Comparison of ENCODE assay signal across 23 mouse cellular contexts in the genomic region with DNA sequence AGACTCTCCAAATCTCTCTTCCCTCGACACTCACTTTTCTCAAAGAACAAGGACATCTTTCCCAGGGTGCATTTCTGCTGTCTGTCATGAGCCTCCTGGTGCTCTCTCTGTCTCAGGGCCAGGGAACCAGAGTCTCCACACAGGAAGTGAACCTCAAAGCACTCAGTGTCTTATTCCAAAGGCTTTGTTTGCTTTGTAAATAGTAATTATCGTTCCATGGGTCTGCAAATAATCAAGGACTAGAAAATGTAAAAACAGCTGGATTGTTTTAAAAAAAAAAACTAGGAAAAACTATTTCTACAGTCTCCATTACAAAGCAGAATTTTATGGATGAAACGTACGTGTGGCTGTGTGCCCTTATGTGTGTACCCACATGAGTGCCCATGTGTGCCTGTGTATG. TPM values are rescaled to one million over a fixed set of nuclear protein-coding genes. Genes with fewer than 3 reads are reported as not detected.
DNase-seq lines count a peak whose midpoint lies in the region; ATAC-seq lines count a peak whose summit lies in the region.
"Had no signal": no experiment of that assay in that cellular context is flagged by ENCODE, and none has a peak within 500 bp of the region (broad histone marks: within the 10 kb centered on the region; RNA-seq: fewer than 3 reads in every experiment).

No protein-coding gene starts in this region.

- H3K9ac ChIP-seq in heart, embryonic 12.5 days: no peak overlapping the region
- no peak overlapping the region for H3K9ac ChIP-seq in embryonic facial prominence, embryonic 11.5 days (replicated peaks; ENCODE audit: low read length)
- no peak overlapping the region for H3K9ac ChIP-seq in embryonic facial prominence, embryonic 15.5 days
- H3K9ac ChIP-seq: hindbrain, embryonic 15.5 days; liver, embryonic 12.5 days; midbrain, embryonic 15.5 days; neural tube, embryonic 13.5 days had no signal

- H3K4me3 ChIP-seq in heart, embryonic 10.5 days: no peak overlapping the region
- no peak overlapping the region for H3K4me3 ChIP-seq in heart, embryonic 12.5 days
- no peak overlapping the region for H3K4me3 ChIP-seq in embryonic facial prominence, embryonic 11.5 days (ENCODE audit: low read depth, low read length)
- no peak overlapping the region for H3K4me3 ChIP-seq in embryonic facial prominence, embryonic 15.5 days (replicated peaks)
- H3K4me3 ChIP-seq: hindbrain, embryonic 15.5 days; liver, embryonic 12.5 days; midbrain, embryonic 15.5 days; myocyte; neural tube, embryonic 13.5 days had no signal

- H3K4me1 ChIP-seq in heart, embryonic 10.5 days: peaks cover 21% of the 10 kb centered on the region
- H3K4me1 ChIP-seq in heart, embryonic 12.5 days (replicated peaks): peaks cover 16% of the 10 kb centered on the region
- no peaks in the 10 kb centered on the region for H3K4me1 ChIP-seq in embryonic facial prominence, embryonic 11.5 days (ENCODE audit: control insufficient read depth, insufficient read depth, low read length)
- peaks cover 21% of the 10 kb centered on the region for H3K4me1 ChIP-seq in embryonic facial prominence, embryonic 15.5 days
- H3K4me1 ChIP-seq: hindbrain, embryonic 15.5 days; midbrain, embryonic 15.5 days; neural tube, embryonic 13.5 days had no signal

- H3K36me3 ChIP-seq in heart, embryonic 10.5 days: no peaks in the 10 kb centered on the region
- 0 out of 2 replicates have a peak, but pooled peaks cover 4% of the 10 kb centered on the region for H3K36me3 ChIP-seq in heart, embryonic 12.5 days
- H3K36me3 ChIP-seq in embryonic facial prominence, embryonic 11.5 days (replicated peaks; ENCODE audit: control insufficient read depth, insufficient read depth, low read depth, low read length): no peaks in the 10 kb centered on the region
- H3K36me3 ChIP-seq in embryonic facial prominence, embryonic 15.5 days: no peaks in the 10 kb centered on the region
- H3K36me3 ChIP-seq: hindbrain, embryonic 15.5 days; liver, embryonic 12.5 days; midbrain, embryonic 15.5 days; neural tube, embryonic 13.5 days had no signal

- no peak for ATAC-seq in heart, embryonic 12.5 days (ENCODE audit: insufficient number of reproducible peaks, low FRiP score)
- ATAC-seq in embryonic facial prominence, embryonic 11.5 days (replicated peaks; ENCODE audit: insufficient number of reproducible peaks, low FRiP score, low TSS enrichment, low read depth): no peak
- ATAC-seq in embryonic facial prominence, embryonic 15.5 days (ENCODE audit: insufficient number of reproducible peaks, low FRiP score, low TSS enrichment, low read depth): no peak
- ATAC-seq: liver, embryonic 12.5 days; midbrain, embryonic 15.5 days had no signal

- WGBS in heart, embryonic 10.5 days: 57% methylated on average over 4 of the region's 4 CpGs
- 55% methylated on average over 4 of the region's 4 CpGs for WGBS in heart, embryonic 12.5 days
- 28% methylated on average over 4 of the region's 4 CpGs for WGBS in embryonic facial prominence, embryonic 11.5 days
- 31% methylated on average over 4 of the region's 4 CpGs for WGBS in embryonic facial prominence, embryonic 15.5 days

- no peak for DNase-seq in heart, embryonic 10.5 days (ENCODE audit: low spot score)
- peak; percentile 26 for DNase-seq in kidney, postnatal 14 days
- DNase-seq in kidney, adult 11 months: no peak
- DNase-seq in embryonic facial prominence, embryonic 11.5 days (ENCODE audit: low spot score): no peak
- no peak for DNase-seq in frontal cortex, postnatal 14 days (ENCODE audit: low spot score in 2 of 2)
- no peak for DNase-seq in adrenal gland, adult 18-20 months (ENCODE audit: low spot score in 2 of 2)
- DNase-seq: adrenal gland, adult 8-10 months; B cell, adult 2 months; cerebellum, adult 18-20 months; cerebellum, postnatal 14 days; lung, adult 18-20 months; lung, postnatal 4 days; retina, postnatal 1 day; right cerebral cortex, postnatal 25 days; spleen, adult 18-20 months had no signal

- H3K4me2 ChIP-seq in heart, embryonic 12.5 days: no peak overlapping the region
- no peak overlapping the region for H3K4me2 ChIP-seq in embryonic facial prominence, embryonic 11.5 days (ENCODE audit: low read depth, low read length)
- H3K4me2 ChIP-seq in embryonic facial prominence, embryonic 15.5 days (replicated peaks): no peak overlapping the region
- H3K4me2 ChIP-seq: hindbrain, embryonic 15.5 days; liver, embryonic 12.5 days; midbrain, embryonic 15.5 days; neural tube, embryonic 13.5 days had no signal

- no peaks in the 10 kb centered on the region for H3K27me3 ChIP-seq in heart, embryonic 10.5 days (ENCODE audit: insufficient read depth, poor library complexity, severe bottlenecking)
- no peaks in the 10 kb centered on the region for H3K27me3 ChIP-seq in heart, embryonic 12.5 days (replicated peaks)
- no peaks in the 10 kb centered on the region for H3K27me3 ChIP-seq in embryonic facial prominence, embryonic 11.5 days (ENCODE audit: control insufficient read depth, insufficient read depth, low read length)
- no peaks in the 10 kb centered on the region for H3K27me3 ChIP-seq in embryonic facial prominence, embryonic 15.5 days
- H3K27me3 ChIP-seq: hindbrain, embryonic 15.5 days; liver, embryonic 12.5 days; midbrain, embryonic 15.5 days; neural tube, embryonic 13.5 days had no signal

- H3K9me3 ChIP-seq in heart, embryonic 10.5 days: no peaks in the 10 kb centered on the region
- peaks cover 8% of the 10 kb centered on the region for H3K9me3 ChIP-seq in heart, embryonic 12.5 days (replicated peaks)
- H3K9me3 ChIP-seq in embryonic facial prominence, embryonic 11.5 days (replicated peaks; ENCODE audit: control insufficient read depth, low read length): no peaks in the 10 kb centered on the region
- no peaks in the 10 kb centered on the region for H3K9me3 ChIP-seq in embryonic facial prominence, embryonic 15.5 days (replicated peaks)
- H3K9me3 ChIP-seq: hindbrain, embryonic 15.5 days; liver, embryonic 12.5 days; neural tube, embryonic 13.5 days had no signal

- peak overlapping the region; percentile 7; the same call in 1 of the 2 replicates for H3K27ac ChIP-seq in heart, embryonic 10.5 days
- no peak overlapping the region for H3K27ac ChIP-seq in heart, embryonic 12.5 days (ENCODE audit: poor library complexity, severe bottlenecking)
- H3K27ac ChIP-seq in embryonic facial prominence, embryonic 11.5 days (replicated peaks; ENCODE audit: low read depth, low read length): 0 out of 2 replicates have a peak overlapping the region, but pooled peaks have one; percentile 6
- peak overlapping the region; percentile 80 for H3K27ac ChIP-seq in embryonic facial prominence, embryonic 15.5 days (replicated peaks)
- H3K27ac ChIP-seq: hindbrain, embryonic 15.5 days; liver, embryonic 12.5 days; midbrain, embryonic 15.5 days; neural tube, embryonic 13.5 days had no signal

RNA-seq across cellular contexts. Expression of gene S1pr3, which starts 18.0 kb away (rescaled TPM):
- polyA plus RNA-seq in heart, embryonic 10.5 days (2016; fragmentation: Nextera tagmentation; extraction: Ambion mirVana): 16.9 and 30.5 TPM in 2 replicates
- polyA plus RNA-seq in heart, embryonic 12.5 days (2016; fragmentation: Nextera tagmentation; extraction: Ambion mirVana): 18.7 and 19.3 TPM in 2 replicates
- 96.6 and 102 TPM in 2 replicates for polyA plus RNA-seq in embryonic facial prominence, embryonic 11.5 days (2014; fragmentation: Nextera tagmentation; extraction: Ambion mirVana)
- polyA plus RNA-seq in embryonic facial prominence, embryonic 15.5 days (2015; fragmentation: Nextera tagmentation; extraction: Ambion mirVana): 113 and 114 TPM in 2 replicates
- 10 to 100 TPM in 1 of 2 experiments, 1 to 10 TPM in 1; 9.7 to 14.1 TPM for total RNA-seq in adrenal gland, adult 18-20 months (2021)
- total RNA-seq: MEL had no signal
